Mouse (Mus musculus): Measurements from ENCODE around the gene Gpatch2l. TPM values are rescaled to one million over a fixed set of nuclear protein-coding genes. Genes with fewer than 3 reads are reported as not detected.

Gpatch2l gene
- polyA plus RNA-seq (2012; rRNA removed) = 5.1 and 7.8 TPM in 2 replicates

GRCm38 (mm10) chr12:86241604-86242536 is at the start of gene Gpatch2l:
TSS of gene Gpatch2l (plus strand) at chr12:86241858.
- under 1% methylated on average over 58 of the region's 58 CpGs for WGBS
- DNase-seq (ENCODE audit: low read depth, low spot score) = peak; percentile 97

GRCm38 (mm10) chr12:86192036-86192449 is 49.6 kb upstream of the Gpatch2l start:
- WGBS = 52% methylated on average over 15 of the region's 15 CpGs
- no peak for DNase-seq (ENCODE audit: low read depth, low spot score)

GRCm38 (mm10) chr12:86196944-86197343 is 44.7 kb upstream of the Gpatch2l start:
- DNase-seq (ENCODE audit: low read depth, low spot score) = no peak
- 87% methylated on average over 7 of the region's 7 CpGs for WGBS

GRCm38 (mm10) chr12:86203443-86204057 is 38.1 kb upstream of the Gpatch2l start:
- DNase-seq (ENCODE audit: low read depth, low spot score) = no peak
- WGBS = 23% methylated on average over 8 of the region's 8 CpGs

GRCm38 (mm10) chr12:86211099-86211520 is 30.5 kb upstream of the Gpatch2l start:
- DNase-seq (ENCODE audit: low read depth, low spot score) = no peak
- WGBS = 8% methylated on average over 19 of the region's 19 CpGs

GRCm38 (mm10) chr12:86212693-86213470 is 28.8 kb upstream of the Gpatch2l start:
- 42% methylated on average over 15 of the region's 15 CpGs for WGBS
- DNase-seq (ENCODE audit: low read depth, low spot score) = no peak

GRCm38 (mm10) chr12:86214201-86214600 is 27.5 kb upstream of the Gpatch2l start:
- DNase-seq (ENCODE audit: low read depth, low spot score) = no peak
- 24% methylated on average over 24 of the region's 24 CpGs for WGBS

- WGBS = 4% methylated on average over 22 of the region's 22 CpGs
- DNase-seq (ENCODE audit: low read depth, low spot score) = no peak
These were observed 24.8 kb upstream of the Gpatch2l start for GRCm38 (mm10) chr12:86216687-86217421.

- 10% methylated on average over 38 of the region's 38 CpGs for WGBS
- no peak for DNase-seq (ENCODE audit: low read depth, low spot score)
These were observed 21.2 kb upstream of the Gpatch2l start for GRCm38 (mm10) chr12:86220200-86221021.

- WGBS = 41% methylated on average over 16 of the region's 16 CpGs
- DNase-seq (ENCODE audit: low read depth, low spot score) = no peak
These were observed 20.5 kb upstream of the Gpatch2l start for GRCm38 (mm10) chr12:86221074-86221703.

- no peak for DNase-seq (ENCODE audit: low read depth, low spot score)
- 25% methylated on average over 4 of the region's 4 CpGs for WGBS
These were observed 7.4 kb upstream of the Gpatch2l start for GRCm38 (mm10) chr12:86234295-86234694.

- no peak for DNase-seq (ENCODE audit: low read depth, low spot score)
- 52% methylated on average over 2 of the region's 2 CpGs for WGBS
These were observed 2.9 kb upstream of the Gpatch2l start for GRCm38 (mm10) chr12:86238736-86239135.

- 1% methylated on average over 7 of the region's 7 CpGs for WGBS
- DNase-seq (ENCODE audit: low read depth, low spot score) = no peak
These were observed 905 bp downstream of the Gpatch2l start for GRCm38 (mm10) chr12:86242563-86242962.

- DNase-seq (ENCODE audit: low read depth, low spot score) = no peak
- WGBS = 92% methylated on average over 17 of the region's 17 CpGs
These were observed 2.3 kb downstream of the Gpatch2l start for GRCm38 (mm10) chr12:86243936-86244335.

GRCm38 (mm10) chr12:86250183-86250582 is 8.5 kb downstream of the Gpatch2l start:
- 54% methylated on average over 4 of the region's 4 CpGs for WGBS
- DNase-seq (ENCODE audit: low read depth, low spot score) = no peak

- WGBS = 89% methylated on average over 7 of the region's 7 CpGs
These were observed 13.3 kb downstream of the Gpatch2l start for GRCm38 (mm10) chr12:86254910-86255309.

GRCm38 (mm10) chr12:86271626-86272025 is 30.0 kb downstream of the Gpatch2l start:
- WGBS = 69% methylated on average over 9 of the region's 9 CpGs
- no peak for DNase-seq (ENCODE audit: low read depth, low spot score)

More at GRCm38 (mm10) chr12:86254910-86255309, 13.3 kb downstream of the Gpatch2l start:
- DNase-seq (ENCODE audit: low read depth, low spot score) = no peak

- 44% methylated on average over 2 of the region's 2 CpGs for whole genome bisulfite sequencing
- DNase-seq (ENCODE audit: low read depth, low spot score) = no peak
These were observed 32.6 kb downstream of the Gpatch2l start for GRCm38 (mm10) chr12:86274246-86274645.
